ENCODE assay signal across 9 mouse cellular contexts in the genomic region with DNA sequence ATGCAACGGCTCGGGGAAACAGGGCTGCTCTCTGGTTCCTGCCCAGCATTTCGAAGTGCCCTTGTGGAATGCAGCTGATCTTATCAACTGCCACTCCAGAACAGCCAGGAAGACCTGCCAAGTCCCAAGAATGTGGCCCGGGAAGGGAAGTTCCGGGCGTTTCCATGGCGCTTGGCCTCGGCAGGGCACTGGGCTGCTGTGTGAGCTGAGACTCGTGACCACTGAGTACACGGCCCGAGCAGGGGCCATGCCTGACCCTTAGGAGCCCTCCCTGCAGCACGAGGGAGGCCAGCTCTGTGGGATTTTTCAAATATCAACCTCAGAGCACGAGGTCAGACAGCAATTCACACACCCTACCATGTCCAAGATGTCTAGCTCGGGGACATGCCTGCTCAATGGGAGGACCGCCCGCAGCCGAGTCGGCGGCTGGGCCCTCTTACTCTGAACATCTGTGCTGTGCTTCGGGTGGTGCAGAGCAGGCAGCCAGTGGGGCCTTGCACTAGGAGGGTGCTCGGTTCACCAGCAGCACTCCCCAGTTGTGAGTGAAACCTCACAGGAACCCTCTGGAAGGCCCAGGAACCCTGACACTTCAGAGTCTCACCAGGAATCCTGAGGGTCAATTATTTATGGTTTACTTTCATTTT. TPM values are rescaled to one million over a fixed set of nuclear protein-coding genes. Genes with fewer than 3 reads are reported as not detected.
A peak's percentile ranks its signal among the peaks of the same experiment; 100 is the strongest.
DNase-seq lines count a peak whose midpoint lies in the region; ATAC-seq and TF ChIP-seq lines count a peak whose summit lies in the region.
"Had no signal": no experiment of that assay in that cellular context is flagged by ENCODE, and none has a peak within 500 bp of the region (broad histone marks: within the 10 kb centered on the region; RNA-seq: fewer than 3 reads in every experiment).

No protein-coding gene starts in this region.

- H3K4me3 ChIP-seq in E14TG2a.4 (replicated peaks; ENCODE audit: low read length) = 0 out of 2 replicates have a peak overlapping the region, but pooled peaks have one; percentile 85
- peak overlapping the region; percentile 26 to 32 for H3K4me3 ChIP-seq in liver, embryonic 14.5 days (ENCODE audit: insufficient read depth in 1 of 2, low read depth in 2 of 2, low read length in 2 of 2)

- peaks cover 85% of the 10 kb centered on the region for H3K4me1 ChIP-seq in E14TG2a.4 (replicated peaks; ENCODE audit: low read depth, low read length)
- H3K4me1 ChIP-seq in liver, embryonic 14.5 days (replicated peaks; ENCODE audit: control insufficient read depth in 2 of 2, insufficient read depth in 2 of 2, low read length in 1 of 2) = peaks cover 60 to 78% of the 10 kb centered on the region in 2 experiments

- peaks cover 23% of the 10 kb centered on the region for H3K36me3 ChIP-seq in E14TG2a.4 (ENCODE audit: insufficient read depth, low read length)
- H3K36me3 ChIP-seq in liver, embryonic 14.5 days (replicated peaks; ENCODE audit: control insufficient read depth, insufficient read depth, low read depth) = peaks cover 3% of the 10 kb centered on the region

- intact Hi-C loops in gastrocnemius, postnatal 14 days (cut with DNase I; ENCODE audit: low total_unique reads) = no loop called here

- WGBS in liver, embryonic 14.5 days (ENCODE audit: insufficient replicate concordance) = 14% methylated on average over 21 of the region's 21 CpGs

- no peak for ATAC-seq in liver, embryonic 14.5 days (ENCODE audit: insufficient read depth)
- no peak for ATAC-seq in megakaryocyte-erythroid progenitor cell, adult 5-6 weeks (replicated peaks; ENCODE audit: low FRiP score, low TSS enrichment, poor library complexity, severe bottlenecking)

- H3K4me2 ChIP-seq in liver, embryonic 14.5 days (ENCODE audit: low read depth) = peak overlapping the region; percentile 97

- DNase-seq in adrenal gland, adult 18-20 months (ENCODE audit: low spot score in 2 of 2) = peak; percentile 55 to 63
- DNase-seq in gastrocnemius, postnatal 14 days = peak; percentile 78
- peak; percentile 27 for DNase-seq in induced T-regulatory cell, adult 2 months (ENCODE audit: low read depth)
- DNase-seq in liver, embryonic 14.5 days (ENCODE audit: low read depth in 3 of 3, low spot score in 3 of 3) = no peak
- peak; percentile 81 for DNase-seq in ovary, postnatal 36 days (ENCODE audit: low spot score)
- no peak for DNase-seq in cerebellum, postnatal 14 days

- peak overlapping the region; percentile 86 for H3K27ac ChIP-seq in liver, embryonic 14.5 days

- H3K27me3 ChIP-seq in E14TG2a.4 (ENCODE audit: insufficient read depth, low read length) = 0 out of 2 replicates have a peak, but pooled peaks cover 4% of the 10 kb centered on the region
- no peaks in the 10 kb centered on the region for H3K27me3 ChIP-seq in liver, embryonic 14.5 days (ENCODE audit: control insufficient read depth, insufficient read depth, low read length)

- TF ChIP-seq CTCF in E14TG2a.4 (conservative IDR thresholded peaks at IDR 0.05; ENCODE audit: low read length) = no peak
- TF ChIP-seq CTCF in liver, embryonic 14.5 days (IDR thresholded peaks at IDR 0.05; ENCODE audit: low read depth) = no peak

- no peak for TF ChIP-seq EP300 in liver, embryonic 14.5 days (IDR thresholded peaks at IDR 0.05; ENCODE audit: low read depth)

- H3K9ac ChIP-seq in liver, embryonic 14.5 days (replicated peaks) = peak overlapping the region; percentile 96

- no peaks in the 10 kb centered on the region for H3K9me3 ChIP-seq in E14TG2a.4 (ENCODE audit: low read length)
- no peaks in the 10 kb centered on the region for H3K9me3 ChIP-seq in liver, embryonic 14.5 days (ENCODE audit: control insufficient read depth, low read length)

RNA-seq across cellular contexts. Expression of a gene that starts 1.6 kb away (rescaled TPM):
- 10 to 100 TPM; 11.0 to 23.9 TPM for total RNA-seq in adrenal gland, adult 18-20 months (2021)
- 10 to 100 TPM; 17.2 to 26.0 TPM for total RNA-seq in gastrocnemius, postnatal 14 days (2021)
- polyA plus RNA-seq in liver, embryonic 14.5 days (2012; rRNA removed) = 14.6 and 14.7 TPM in 2 replicates
- polyA plus RNA-seq in liver, embryonic 14.5 days (2014; fragmentation: Nextera tagmentation; extraction: Ambion mirVana) = 18.4 and 20.1 TPM in 2 replicates
- total RNA-seq in megakaryocyte-erythroid progenitor cell, adult 5-6 weeks (2014; fragmentation: Nextera tagmentation) = 7.5 and 7.9 TPM in 2 replicates
- 5.3 and 6.0 TPM in 2 replicates for total RNA-seq in megakaryocyte-erythroid progenitor cell, adult 5-6 weeks (2017)

RNA-seq across cellular contexts. Expression of a gene that starts 26.0 kb away (rescaled TPM):
- total RNA-seq in adrenal gland, adult 18-20 months (2021) = under 1 TPM; 0.53 to 0.93 TPM
- total RNA-seq in gastrocnemius, postnatal 14 days (2021) = under 1 TPM; 0.39 to 0.60 TPM
- polyA plus RNA-seq in liver, embryonic 14.5 days (2012; rRNA removed) = 0.93 and 1.1 TPM in 2 replicates
- 1.0 and 1.3 TPM in 2 replicates for polyA plus RNA-seq in liver, embryonic 14.5 days (2014; fragmentation: Nextera tagmentation; extraction: Ambion mirVana)
- 0.79 TPM in 1 of 2 replicates, not detected in the other for total RNA-seq in megakaryocyte-erythroid progenitor cell, adult 5-6 weeks (2014; fragmentation: Nextera tagmentation)
- total RNA-seq in megakaryocyte-erythroid progenitor cell, adult 5-6 weeks (2017) = 0.08 TPM in 1 of 2 replicates, not detected in the other

RNA-seq across cellular contexts. Expression of a gene that starts 26.7 kb away (rescaled TPM):
- not detected for total RNA-seq in adrenal gland, adult 18-20 months (2021)
- not detected for total RNA-seq in gastrocnemius, postnatal 14 days (2021)
- polyA plus RNA-seq in liver, embryonic 14.5 days (2012; rRNA removed) = 0.03 and 0.05 TPM in 2 replicates
- polyA plus RNA-seq in liver, embryonic 14.5 days (2014; fragmentation: Nextera tagmentation; extraction: Ambion mirVana) = not detected in 2 replicates
- total RNA-seq in megakaryocyte-erythroid progenitor cell, adult 5-6 weeks (2014; fragmentation: Nextera tagmentation) = not detected in 2 replicates
- total RNA-seq in megakaryocyte-erythroid progenitor cell, adult 5-6 weeks (2017) = not detected in 2 replicates
- total RNA-seq: common myeloid progenitor, adult 5-6 weeks had no signal

RNA-seq across cellular contexts. Expression of a gene that starts 27.9 kb away (rescaled TPM):
- 100 to 1,000 TPM in 1 of 2 experiments, 10 to 100 TPM in 1; 75.7 to 130 TPM for total RNA-seq in adrenal gland, adult 18-20 months (2021)
- 10 to 100 TPM; 58.6 to 79.3 TPM for total RNA-seq in gastrocnemius, postnatal 14 days (2021)
- 22.6 and 23.3 TPM in 2 replicates for polyA plus RNA-seq in liver, embryonic 14.5 days (2012; rRNA removed)
- polyA plus RNA-seq in liver, embryonic 14.5 days (2014; fragmentation: Nextera tagmentation; extraction: Ambion mirVana) = 61.4 and 62.3 TPM in 2 replicates
- 40.4 and 41.7 TPM in 2 replicates for total RNA-seq in megakaryocyte-erythroid progenitor cell, adult 5-6 weeks (2014; fragmentation: Nextera tagmentation)
- 27.4 and 43.8 TPM in 2 replicates for total RNA-seq in megakaryocyte-erythroid progenitor cell, adult 5-6 weeks (2017)

RNA-seq across cellular contexts. Expression of a gene that starts 43.8 kb away (rescaled TPM):
- total RNA-seq in adrenal gland, adult 18-20 months (2021) = 1 to 10 TPM; 3.3 to 4.9 TPM
- 1 to 10 TPM; 2.2 to 2.4 TPM for total RNA-seq in gastrocnemius, postnatal 14 days (2021)
- polyA plus RNA-seq in liver, embryonic 14.5 days (2012; rRNA removed) = 0.06 and 0.07 TPM in 2 replicates
- 0.20 TPM in 1 of 2 replicates, not detected in the other for polyA plus RNA-seq in liver, embryonic 14.5 days (2014; fragmentation: Nextera tagmentation; extraction: Ambion mirVana)
- not detected in 2 replicates for total RNA-seq in megakaryocyte-erythroid progenitor cell, adult 5-6 weeks (2014; fragmentation: Nextera tagmentation)
- not detected in 2 replicates for total RNA-seq in megakaryocyte-erythroid progenitor cell, adult 5-6 weeks (2017)
- total RNA-seq: common myeloid progenitor, adult 5-6 weeks had no signal

Comparison
In these comparisons a context has a peak if more than half of its experiments do, and no peak if none do; other contexts are left out.
1. DNase-seq: peak in adrenal gland, adult 18-20 months (2 of 2), gastrocnemius, postnatal 14 days (single experiment), induced T-regulatory cell, adult 2 months (single experiment) and ovary, postnatal 36 days (single experiment); none in liver, embryonic 14.5 days (0 of 3) and cerebellum, postnatal 14 days (0 of 2).